Mouse (Mus musculus) kidney, postnatal 0 days (tissue): ENCODE measurements at regions not wholly inside any gene's neighbourhood (a gene's known extent, or its start where the extent isn't known, plus 50 kb on each side); places are given as distances from the start of the nearest gene placed in this dataset.

ENCODE experiments used
- ATAC-seq: fragments of 200-750 bp; cut with Nextera tagmentation; replicated peaks from 2 replicates; pipeline ENCODE4 v1.8.0; 2017; ENCODE audit warnings: low read depth, moderate number of reproducible peaks, moderate TSS enrichment, moderate library complexity; ENCODE audit not compliant: low FRiP score
- DNase-seq: peaks from one replicate; pipeline ENCODE4 v3.0.0-alpha.2; 2016; ENCODE audit warnings: low spot score
- H3K27ac ChIP-seq: fragments of 300-500 bp; sonication (generic); 2 replicates; pipeline ENCODE4 v1.5.1; 2014; ENCODE audit warnings: mild to moderate bottlenecking
- H3K27me3 ChIP-seq: fragments of 300-500 bp; sonication (generic); 2 replicates; pipeline ENCODE4 v1.6.1; 2014; ENCODE audit warnings: low read length, mixed read lengths; ENCODE audit not compliant: insufficient read depth
- H3K36me3 ChIP-seq: fragments of 300-500 bp; sonication (generic); 2 replicates; pipeline ENCODE4 v1.6.1; 2014; ENCODE audit warnings: low read length, mixed read lengths; ENCODE audit not compliant: insufficient read depth
- H3K4me1 ChIP-seq: fragments of 300-500 bp; sonication (generic); replicated peaks from 2 replicates; pipeline ENCODE4 v1.6.1; 2014; ENCODE audit warnings: antibody characterized with exemption, low read length, mixed read lengths; ENCODE audit not compliant: insufficient read depth
- H3K4me2 ChIP-seq: fragments of 300-500 bp; sonication (generic); 2 replicates; pipeline ENCODE4 v1.6.1; 2014; ENCODE audit warnings: mild to moderate bottlenecking, low read length, moderate library complexity, mixed read lengths
- H3K4me3 ChIP-seq: fragments of 300-500 bp; sonication (generic); replicated peaks from 2 replicates; pipeline ENCODE4 v1.5.1; 2014; ENCODE audit warnings: low read depth, low read length
- H3K9ac ChIP-seq: fragments of 300-500 bp; sonication (generic); 2 replicates; pipeline ENCODE4 v1.6.1; 2014; ENCODE audit warnings: low read depth, low read length
- H3K9me3 ChIP-seq: fragments of 300-500 bp; sonication (generic); replicated peaks from 2 replicates; pipeline ENCODE4 v1.6.1; 2016; ENCODE audit warnings: low read length, inconsistent platforms, mixed read lengths
- CTCF ChIP-seq: IDR thresholded peaks from 2 replicates; pipeline ENCODE4 v1.5.1; 2016; ENCODE audit warnings: antibody characterized with exemption, low read depth, mild to moderate bottlenecking, moderate library complexity
- WGBS: fragments of 180-500 bp; shearing (Covaris S2); extraction: QIAGEN DNeasy Blood & Tissue Kit; methylation state at CpG from one replicate; pipeline ENCODE4 v1.1.7; 2014; 5-methylcytosine and 5-hydroxymethylcytosine counted together

DNA sequence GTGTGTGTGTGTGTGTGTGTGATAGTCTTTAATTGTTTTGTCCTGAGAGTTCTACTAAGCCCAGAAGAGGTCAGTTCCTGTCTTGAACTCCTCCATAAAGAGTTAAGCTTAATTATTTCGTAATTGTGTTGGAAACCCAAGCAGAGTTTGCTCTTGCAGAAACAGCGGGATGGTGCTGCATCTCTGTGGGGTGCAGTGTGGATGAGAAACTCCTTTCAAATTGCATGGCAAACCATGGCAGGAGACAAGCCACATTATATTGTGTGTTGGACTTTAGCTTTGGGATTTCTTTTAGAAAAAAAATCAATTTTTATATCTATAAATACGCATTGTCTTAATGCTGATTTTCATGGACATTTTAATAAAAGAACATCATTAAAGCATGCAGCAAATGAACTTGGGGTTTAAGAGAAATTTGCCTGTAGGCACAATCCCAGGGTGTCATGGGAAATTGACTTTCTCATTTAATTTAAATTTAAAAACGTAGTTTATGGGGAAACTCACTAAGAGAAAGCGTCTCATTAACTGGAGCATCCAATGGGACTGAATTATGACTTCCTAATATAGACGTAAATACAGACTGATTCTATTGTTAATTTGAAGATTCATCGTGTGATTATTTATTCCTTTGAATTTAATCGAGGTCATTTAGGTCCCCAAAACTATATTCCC, 61.4 kb upstream of the Olfr275 start:
- no peaks in the 10 kb centered on the region for H3K36me3 ChIP-seq
- H3K9me3 ChIP-seq = no peaks in the 10 kb centered on the region
- H3K4me3 ChIP-seq = no peak overlapping the region
- DNase-seq = no peak
- no peaks in the 10 kb centered on the region for H3K4me1 ChIP-seq
- WGBS = 80% methylated on average over 8 of the region's 8 CpGs
- no peak overlapping the region for H3K27ac ChIP-seq
- TF ChIP-seq CTCF = no peak
- ATAC-seq = no peak
- H3K27me3 ChIP-seq = no peaks in the 10 kb centered on the region
- no peak overlapping the region for H3K9ac ChIP-seq
- H3K4me2 ChIP-seq = no peak overlapping the region
